Mouse (Mus musculus): ENCODE measurements around the gene Tob1. TPM values are rescaled to one million over a fixed set of nuclear protein-coding genes. Genes with fewer than 3 reads are reported as not detected.

Gene Tob1
- total RNA-seq, 1 experiment from 2014 or later = 17.1 TPM

GRCm38 (mm10) chr11:94243422-94244180 is 32.3 kb downstream of the Tob1 start:
- ATAC-seq (replicated peaks in 1 of 2; ENCODE audit: insufficient read depth in 1 of 2, low FRiP score in 2 of 2, low TSS enrichment in 1 of 2, low read depth in 1 of 2, poor library complexity in 2 of 2, severe bottlenecking in 2 of 2) = peak in 1 of 2 experiments; percentile 12; a peak in 2 of 4 replicates

- ATAC-seq (replicated peaks in 1 of 2; ENCODE audit: insufficient read depth in 1 of 2, low FRiP score in 2 of 2, low TSS enrichment in 1 of 2, low read depth in 1 of 2, poor library complexity in 2 of 2, severe bottlenecking in 2 of 2) = no peak
These were observed 33.1 kb downstream of the Tob1 start for GRCm38 (mm10) chr11:94244385-94244784.

GRCm38 (mm10) chr11:94245955-94246788 is 34.9 kb downstream of the Tob1 start, which contains the start of gene Wfikkn2:
TSS of gene Wfikkn2 (minus strand) at chr11:94246005.
- no peak for ATAC-seq (replicated peaks in 1 of 2; ENCODE audit: insufficient read depth in 1 of 2, low FRiP score in 2 of 2, low TSS enrichment in 1 of 2, low read depth in 1 of 2, poor library complexity in 2 of 2, severe bottlenecking in 2 of 2)

GRCm38 (mm10) chr11:94246789-94247061 is 35.5 kb downstream of the Tob1 start:
- no peak for ATAC-seq (replicated peaks in 1 of 2; ENCODE audit: insufficient read depth in 1 of 2, low FRiP score in 2 of 2, low TSS enrichment in 1 of 2, low read depth in 1 of 2, poor library complexity in 2 of 2, severe bottlenecking in 2 of 2)

GRCm38 (mm10) chr11:94253156-94253555 is 41.9 kb downstream of the Tob1 start:
- no peak for ATAC-seq (replicated peaks in 1 of 2; ENCODE audit: insufficient read depth in 1 of 2, low FRiP score in 2 of 2, low TSS enrichment in 1 of 2, low read depth in 1 of 2, poor library complexity in 2 of 2, severe bottlenecking in 2 of 2)

- peak; percentile 22 to 35; a peak in 3 of 4 replicates for ATAC-seq (replicated peaks in 1 of 2; ENCODE audit: insufficient read depth in 1 of 2, low FRiP score in 2 of 2, low TSS enrichment in 1 of 2, low read depth in 1 of 2, poor library complexity in 2 of 2, severe bottlenecking in 2 of 2)
These were observed 42.4 kb downstream of the Tob1 start for GRCm38 (mm10) chr11:94253691-94254090.

DNA sequence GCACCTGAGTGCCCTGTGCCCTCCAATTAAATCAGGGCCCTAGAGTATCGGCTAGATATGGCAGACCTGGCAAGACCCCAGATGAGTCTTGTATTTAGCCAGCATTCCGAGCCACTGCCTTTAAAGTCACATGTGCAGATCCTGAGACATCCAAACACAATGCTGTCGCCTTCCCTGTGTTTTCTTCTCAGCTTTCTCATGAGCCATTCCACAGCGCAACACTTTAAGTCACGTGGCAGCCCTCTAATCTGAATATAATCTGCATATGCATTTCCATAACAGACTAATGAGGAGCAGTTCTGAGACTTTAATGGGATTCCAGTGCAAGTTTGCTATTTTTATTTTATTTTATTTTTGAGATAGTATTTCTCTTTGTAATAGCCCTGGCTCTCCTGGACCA is 44.5 kb downstream of the Tob1 start:
- ATAC-seq (replicated peaks in 1 of 2; ENCODE audit: insufficient read depth in 1 of 2, low FRiP score in 2 of 2, low TSS enrichment in 1 of 2, low read depth in 1 of 2, poor library complexity in 2 of 2, severe bottlenecking in 2 of 2) = no peak

DNA sequence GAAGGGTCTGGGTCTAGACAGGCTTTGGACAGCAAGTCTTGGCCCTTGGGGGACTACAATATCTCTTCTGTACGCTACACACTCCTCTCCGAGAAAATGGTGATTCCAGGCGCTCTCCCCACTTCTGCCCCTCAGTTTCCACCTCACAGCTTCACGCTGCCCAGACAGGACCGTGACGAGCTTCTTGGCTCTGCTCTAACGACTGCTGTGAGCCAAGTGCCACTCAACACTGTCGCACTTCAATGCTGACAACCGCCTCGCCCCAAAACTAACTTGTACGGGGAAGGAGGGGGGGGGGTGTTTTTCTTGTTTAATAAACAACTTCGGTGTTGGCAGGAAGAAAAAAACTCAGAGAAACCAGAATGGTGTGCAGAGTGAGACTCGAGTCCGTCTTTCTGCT is 46.7 kb downstream of the Tob1 start:
- ATAC-seq (replicated peaks in 1 of 2; ENCODE audit: insufficient read depth in 1 of 2, low FRiP score in 2 of 2, low TSS enrichment in 1 of 2, low read depth in 1 of 2, poor library complexity in 2 of 2, severe bottlenecking in 2 of 2) = no peak

GRCm38 (mm10) chr11:94259814-94260213 is 48.6 kb downstream of the Tob1 start:
- ATAC-seq (replicated peaks in 1 of 2; ENCODE audit: insufficient read depth in 1 of 2, low FRiP score in 2 of 2, low TSS enrichment in 1 of 2, low read depth in 1 of 2, poor library complexity in 2 of 2, severe bottlenecking in 2 of 2) = peak; percentile 85 to 91

DNA sequence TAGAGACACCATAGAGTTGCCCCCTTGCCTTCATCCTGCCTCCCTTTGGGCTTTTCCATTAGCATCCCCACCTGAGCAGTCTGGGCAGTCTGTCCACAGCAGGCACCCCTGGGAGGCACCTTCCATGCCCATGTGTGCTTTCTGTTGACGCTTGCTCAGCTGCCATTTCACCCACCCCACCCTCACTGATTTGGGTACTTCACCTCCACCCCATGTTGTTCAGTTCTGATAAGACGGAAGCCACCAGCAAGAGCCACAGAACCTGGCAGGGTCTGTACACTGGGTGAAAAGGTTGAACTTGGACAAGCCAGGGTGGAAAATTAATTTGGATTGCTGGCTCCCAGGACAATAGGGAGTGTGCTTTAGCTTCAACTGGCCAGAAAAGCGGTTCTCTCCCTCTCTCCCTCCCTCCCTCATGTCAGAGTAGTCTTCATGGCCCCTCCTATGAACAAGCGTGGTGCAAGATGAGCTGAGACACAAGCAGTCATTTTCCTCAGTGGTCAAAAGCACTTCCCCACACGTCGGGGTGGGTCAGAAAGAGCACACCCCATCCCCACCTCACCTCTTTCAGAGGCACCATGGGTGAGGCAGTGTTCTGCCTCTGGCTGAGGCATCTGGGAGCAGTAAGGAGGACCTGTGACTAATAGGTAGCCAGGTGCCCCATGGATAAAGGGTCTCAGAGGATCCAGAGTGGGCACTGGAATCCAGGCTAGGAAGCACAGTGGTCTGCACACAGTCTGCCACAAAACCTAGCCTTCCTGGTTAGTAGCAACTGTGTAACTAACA is 50.5 kb downstream of the Tob1 start:
- no peak for ATAC-seq (replicated peaks in 1 of 2; ENCODE audit: insufficient read depth in 1 of 2, low FRiP score in 2 of 2, low TSS enrichment in 1 of 2, low read depth in 1 of 2, poor library complexity in 2 of 2, severe bottlenecking in 2 of 2)

Other genes starting within 250 kb of the Tob1 start
- not detected in 2 replicates for gene Gm20390, start 243.2 kb upstream of the Tob1 start, total RNA-seq (2017)
- gene Nme1, start 242.9 kb upstream of the Tob1 start, total RNA-seq (2017) = 101 and 180 TPM in 2 replicates
- gene Spag9, start 215.4 kb upstream of the Tob1 start, total RNA-seq (2017) = 106 and 115 TPM in 2 replicates
- 0.30 and 0.50 TPM in 2 replicates for gene Wfikkn2, start 34.6 kb downstream of the Tob1 start, total RNA-seq (2017)
- gene Gm21885, start 70.4 kb downstream of the Tob1 start, total RNA-seq (2017) = 0.94 TPM in 1 of 2 replicates, not detected in the other
- 297 and 467 TPM in 2 replicates for gene Luc7l3, start 110.5 kb downstream of the Tob1 start, total RNA-seq (2017)
- 63.5 and 70.8 TPM in 2 replicates for gene Ankrd40, start 116.5 kb downstream of the Tob1 start, total RNA-seq (2017)
- 2.6 and 3.8 TPM in 2 replicates for gene Abcc3, start 181.5 kb downstream of the Tob1 start, total RNA-seq (2017)

Measured in hematopoietic stem cell, adult 5-6 weeks (primary cell).